Mouse (Mus musculus) small intestine, adult 2 months (tissue): ENCODE data around the gene Capsl.

Source experiments
- CTCF ChIP-seq: fragments of 200-500 bp; IDR thresholded peaks from 2 replicates; pipeline ENCODE4 v1.5.1; 2012; ENCODE audit warnings: low read depth, mild to moderate bottlenecking, control low read depth, inconsistent platforms, low read length, moderate library complexity, mixed read lengths; ENCODE audit not compliant: insufficient replicate concordance, insufficient read length; ENCODE audit errors: extremely low read depth
- POLR2A ChIP-seq: fragments of 200-500 bp; IDR thresholded peaks from 2 replicates; pipeline ENCODE4 v1.6.1; 2012; ENCODE audit warnings: low read depth, mild to moderate bottlenecking, control low read depth, inconsistent platforms, low read length, moderate library complexity

- TF ChIP-seq CTCF (no peak), POLR2A (no peak)
Observed at GRCm38 (mm10) chr15:9471053-9471685, 35.3 kb downstream of the Capsl start.
